ENCODE assay signal across 8 mouse cellular contexts in the genomic region with DNA sequence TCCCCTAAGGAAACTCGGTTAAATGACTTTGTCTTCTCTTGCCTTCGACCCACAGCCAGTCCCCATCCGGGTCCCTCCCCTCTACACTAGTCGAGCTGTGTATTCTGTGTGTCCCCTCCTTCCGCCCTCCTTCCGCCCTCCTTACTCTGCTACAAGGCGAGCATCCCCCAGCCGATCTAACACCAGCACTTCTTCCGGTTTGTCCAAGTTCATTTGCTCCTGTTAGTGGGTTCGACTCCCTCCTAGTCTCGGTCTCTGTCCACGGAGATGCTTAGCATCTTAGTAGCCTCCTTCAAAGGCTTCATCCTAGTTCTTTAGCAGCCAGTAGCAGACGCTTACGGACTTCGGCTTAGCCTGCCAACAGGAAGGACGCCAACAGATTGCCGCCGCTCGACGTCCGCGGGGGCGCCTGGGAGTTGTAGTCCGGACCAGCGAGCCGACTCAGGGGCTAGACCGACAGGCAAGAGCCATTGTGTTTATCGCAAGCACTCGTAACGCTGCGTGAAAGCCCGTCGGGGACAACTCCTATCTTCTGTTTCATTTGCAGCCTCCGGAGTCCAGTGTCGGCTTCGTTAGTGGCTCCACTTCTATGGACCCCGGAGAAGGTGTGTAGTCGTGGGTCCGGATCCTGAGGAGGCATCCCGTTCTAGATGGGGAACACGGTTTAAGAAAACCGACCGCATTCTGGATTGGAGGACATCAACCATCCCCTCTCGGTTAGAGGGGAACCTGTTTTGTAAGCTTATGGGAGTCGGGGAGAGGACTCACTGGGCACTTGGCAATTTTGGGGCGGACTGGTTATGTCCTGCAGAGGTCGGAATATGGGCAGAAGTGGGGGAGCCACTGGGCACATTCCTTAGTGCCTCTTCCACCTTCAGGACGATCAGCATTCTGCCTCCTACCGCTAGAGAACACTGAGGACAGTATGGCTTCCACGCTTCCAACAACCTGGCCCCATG. TPM values are rescaled to one million over a fixed set of nuclear protein-coding genes. Genes with fewer than 3 reads are reported as not detected.
DNase-seq lines count a peak whose midpoint lies in the region; ATAC-seq lines count a peak whose summit lies in the region.

Gene Zfp369, plus strand, starts transcription at position 432 of the 959 bp plus-strand sequence.

- H3K4me2 ChIP-seq in intestine, embryonic 14.5 days (ENCODE audit: low read length): peak within 1 kb of the TSS; percentile 68

- H3K9me3 ChIP-seq in intestine, embryonic 14.5 days (ENCODE audit: control insufficient read depth, low read length): peaks cover 8% of the 10 kb centered on the region; the same call in 1 of the 2 replicates

- no peaks in the 10 kb centered on the region for H3K4me1 ChIP-seq in intestine, embryonic 14.5 days (replicated peaks; ENCODE audit: control insufficient read depth, insufficient read depth, low read length)

- 0 out of 2 replicates have a peak, but pooled peaks cover 4% of the 10 kb centered on the region for H3K36me3 ChIP-seq in intestine, embryonic 14.5 days (ENCODE audit: control insufficient read depth, insufficient read depth, low read length)

- intact Hi-C loops in left cerebral cortex, postnatal 14 days (cut with DNase I): loop anchor here (2.0 kb wide), 1 partner anchor 38 kb away; no protein-coding TSS in a partner anchor

- peak; percentile 87 to 90 for DNase-seq in adrenal gland, adult 18-20 months (ENCODE audit: low spot score in 2 of 2)
- DNase-seq in embryo, embryonic 11 days: peak; percentile 94
- peak; percentile 93 for DNase-seq in gastrocnemius, postnatal 25 days
- peak; percentile 96 for DNase-seq in intestine, embryonic 14.5 days (ENCODE audit: low spot score)
- peak; percentile 93 to 95 for DNase-seq in left cerebral cortex, postnatal 14 days (ENCODE audit: low spot score in 2 of 2)
- peak; percentile 86 for DNase-seq in mesoderm, embryonic 11.5 days (ENCODE audit: low read depth, low spot score)
- DNase-seq in right cerebral cortex, postnatal 36 days (ENCODE audit: low spot score in 2 of 2): peak; percentile 93 to 95
- DNase-seq in yolk sac, embryonic 10.5 days (ENCODE audit: low spot score): peak; percentile 96

- under 1% methylated on average over 50 of the region's 50 CpGs for WGBS in intestine, embryonic 14.5 days

- H3K4me3 ChIP-seq in intestine, embryonic 14.5 days (ENCODE audit: low read depth, low read length): peak within 1 kb of the TSS; percentile 76

- no peaks in the 10 kb centered on the region for H3K27me3 ChIP-seq in intestine, embryonic 14.5 days (replicated peaks; ENCODE audit: control insufficient read depth, insufficient read depth, low read length)

- peak within 1 kb of the TSS; percentile 73 for H3K27ac ChIP-seq in intestine, embryonic 14.5 days (ENCODE audit: low read depth)

- peak; percentile 98 for ATAC-seq in intestine, embryonic 14.5 days (replicated peaks; ENCODE audit: low FRiP score, low TSS enrichment, low read depth)

- peak within 1 kb of the TSS; percentile 71 for H3K9ac ChIP-seq in intestine, embryonic 14.5 days (ENCODE audit: low read length)

RNA-seq across cellular contexts. Expression of gene Zfp369, which starts in this region (rescaled TPM):
- total RNA-seq in adrenal gland, adult 18-20 months (2021): 10 to 100 TPM; 21.8 to 23.9 TPM
- 10 to 100 TPM in 1 of 2 experiments, 1 to 10 TPM in 1; 8.4 to 10.6 TPM for total RNA-seq in gastrocnemius, postnatal 25 days (2021)
- polyA plus RNA-seq in intestine, embryonic 14.5 days (2014; fragmentation: Nextera tagmentation; extraction: Ambion mirVana): 17.1 and 18.2 TPM in 2 replicates
- 10 to 100 TPM; 60.2 to 60.7 TPM for total RNA-seq in left cerebral cortex, postnatal 14 days (2021)

Comparison
In these comparisons a context has a peak if more than half of its experiments do, and no peak if none do; other contexts are left out.
1. Peak in every context shown above with its lines: DNase-seq, ATAC-seq, H3K4me3 ChIP-seq and H3K27ac ChIP-seq.